Mouse (Mus musculus) bone marrow macrophage, adult 2 months (primary cell): ENCODE data around the gene Olfr177.

ENCODE experiments used
- CTCF ChIP-seq: IDR thresholded peaks from 2 replicates; pipeline ENCODE4 v1.5.1; 2012; ENCODE audit warnings: low read depth, mild to moderate bottlenecking, low read length, moderate library complexity
- POLR2A ChIP-seq: IDR thresholded peaks from 2 replicates; pipeline ENCODE4 v1.6.1; 2012; ENCODE audit warnings: mild to moderate bottlenecking, low read depth, low read length, borderline replicate concordance

DNA sequence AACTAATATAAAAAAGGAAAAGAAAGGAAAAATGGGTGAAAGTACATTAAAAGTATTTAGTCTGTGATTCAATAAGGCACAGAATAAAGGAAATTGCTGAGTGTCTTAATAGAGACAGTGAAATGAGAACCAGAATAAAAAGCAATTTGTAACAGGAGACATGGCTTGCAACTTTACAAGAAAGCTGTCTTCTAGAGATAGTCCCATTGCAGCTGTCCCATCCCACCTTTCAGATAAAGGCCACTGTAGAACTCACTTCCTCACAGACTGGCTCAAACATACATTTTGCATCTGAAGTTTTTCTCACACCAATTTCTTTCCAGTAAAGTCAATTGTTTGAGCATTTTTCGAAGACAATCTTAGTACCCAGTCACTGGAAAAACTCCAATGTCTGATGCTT is 13.1 kb downstream of the Olfr177 start:
- TF ChIP-seq POLR2A (no peak), CTCF (no peak)
